Mouse (Mus musculus) bone marrow macrophage, adult 2 months (primary cell): ENCODE measurements around the gene Nmnat3.

ENCODE experiments used
- CTCF ChIP-seq: IDR thresholded peaks from 2 replicates; pipeline ENCODE4 v1.5.1; 2012; ENCODE audit warnings: low read depth, mild to moderate bottlenecking, low read length, moderate library complexity
- POLR2A ChIP-seq: IDR thresholded peaks from 2 replicates; pipeline ENCODE4 v1.6.1; 2012; ENCODE audit warnings: mild to moderate bottlenecking, low read depth, low read length, borderline replicate concordance

GRCm38 (mm10) chr9:98366075-98366474 lies 78.8 kb downstream of the Nmnat3 start:
- TF ChIP-seq POLR2A (no peak), CTCF (no peak)
